Mouse (Mus musculus) CD8-positive naive resting alpha-beta T cell, adult 2 months (primary cell): ENCODE results near the gene Rnf31.

Source experiments
- DNase-seq, 2 experiments: peaks; one replicate each; pipeline ENCODE4 v3.0.0; 2022; ENCODE audit warnings: low read depth in 2 of 2, low spot score in 2 of 2

The Rnf31 gene

DNA sequence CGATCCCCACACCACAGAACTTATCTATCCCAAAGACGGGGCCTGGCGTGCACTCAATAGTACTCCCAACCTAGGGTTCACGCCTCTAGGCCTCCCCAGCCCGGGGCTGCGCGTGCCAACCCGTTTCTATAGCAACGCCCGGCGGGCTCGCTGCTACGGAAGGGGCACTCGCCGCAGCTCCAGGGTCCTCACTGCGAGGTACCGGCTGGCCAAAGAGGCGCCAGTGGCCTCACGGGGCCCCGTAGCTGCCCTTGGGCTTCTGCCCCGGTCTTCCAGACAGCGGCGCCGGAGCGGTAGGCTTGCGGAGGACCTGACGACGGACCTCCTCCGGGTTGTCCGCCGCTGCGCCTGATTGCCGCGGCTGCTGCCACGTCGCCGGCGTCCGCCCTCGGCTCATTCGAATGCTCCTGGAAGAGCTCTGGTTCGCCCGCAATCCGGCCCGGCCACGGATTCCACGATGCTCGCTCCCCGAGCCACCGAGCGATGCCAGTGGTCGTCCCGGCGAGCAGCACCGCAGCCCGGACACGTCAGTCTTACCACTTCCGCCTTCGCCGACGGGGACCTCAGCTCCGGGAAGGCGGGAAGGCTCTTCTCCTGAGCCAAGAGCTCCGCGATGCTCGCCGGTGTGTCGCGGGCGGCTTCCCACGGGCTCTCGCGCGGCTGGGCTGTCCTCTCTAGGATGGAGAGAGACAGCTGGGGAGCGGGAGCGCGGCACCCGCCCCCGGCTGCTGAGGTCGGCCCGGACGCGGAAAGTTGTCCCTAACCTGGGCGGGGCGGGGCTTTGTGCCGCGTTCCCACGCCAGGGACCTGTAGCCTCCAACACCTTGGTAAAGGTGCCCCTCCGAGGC is 51.8 kb downstream of the Rnf31 start, which contains the start of gene Tm9sf1:
Gene Tm9sf1, minus strand, starts transcription at position 747 of the 848 bp plus-strand sequence.
- DNase-seq, result peak; percentile 71 to 76

DNA sequence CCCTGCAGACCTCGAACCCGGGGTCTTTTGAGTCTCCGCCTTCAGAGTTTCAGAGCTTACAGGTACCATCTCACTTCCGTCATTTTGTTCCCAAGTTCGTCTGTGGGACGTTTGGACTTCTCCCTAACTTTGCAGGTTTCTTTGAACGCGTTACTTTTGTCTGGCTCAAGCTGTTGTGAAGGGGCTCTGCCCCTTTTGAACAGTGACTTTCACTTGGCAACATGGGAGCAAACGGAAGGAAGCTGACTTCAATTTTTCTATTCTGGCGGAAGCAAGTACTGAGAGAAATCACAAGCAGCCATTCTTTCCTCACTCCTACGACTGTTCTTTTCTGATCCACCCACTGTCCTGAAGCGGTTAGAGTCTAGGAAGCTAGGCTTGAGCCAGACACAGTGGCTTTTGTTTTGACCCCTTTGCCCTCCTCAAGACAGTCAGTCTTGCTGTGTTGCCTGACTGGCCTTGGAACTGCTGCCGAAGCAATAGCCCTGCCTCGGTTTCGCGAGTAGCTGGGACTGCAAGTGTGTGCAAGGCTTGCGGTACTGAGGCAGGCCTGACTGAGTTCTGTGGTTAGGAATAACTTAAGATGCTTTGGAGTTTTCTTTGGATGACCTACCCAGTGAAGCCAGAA is 52.9 kb downstream of the Rnf31 start:
- peak; percentile 13 to 35 for DNase-seq

GRCm38 (mm10) chr14:55649884-55650283 is 58.4 kb downstream of the Rnf31 start, which contains the start of gene Tssk4:
Tssk4 (plus strand) TSS chr14:55650184.
- no peak for DNase-seq

DNA sequence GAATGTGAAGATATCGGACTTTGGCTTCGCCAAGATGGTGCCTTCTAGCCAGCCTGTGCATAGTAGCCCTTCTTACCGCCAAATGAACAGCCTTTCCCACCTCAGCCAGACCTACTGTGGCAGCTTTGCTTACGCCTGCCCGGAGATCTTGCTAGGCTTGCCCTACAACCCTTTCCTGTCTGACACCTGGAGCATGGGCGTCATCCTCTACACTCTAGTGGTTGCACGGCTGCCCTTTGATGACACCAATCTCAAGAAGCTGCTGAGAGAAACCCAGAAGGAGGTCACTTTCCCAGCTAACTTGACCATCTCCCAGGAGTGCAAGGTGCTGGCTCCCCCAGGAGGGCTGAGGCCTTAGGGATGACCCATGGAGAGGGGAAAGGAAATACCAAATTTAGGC is 60.0 kb downstream of the Rnf31 start:
- no peak for DNase-seq
